Mouse (Mus musculus) hindlimb bud, embryonic 11.5 days (tissue): ENCODE results near the gene Nr3c2.

Experiments
- DNase-seq: peaks from one replicate; pipeline ENCODE4 v3.0.0-alpha.2; 2012; ENCODE audit warnings: low read depth, low spot score; ENCODE audit errors: extremely low spot score

Gene Nr3c2

DNA sequence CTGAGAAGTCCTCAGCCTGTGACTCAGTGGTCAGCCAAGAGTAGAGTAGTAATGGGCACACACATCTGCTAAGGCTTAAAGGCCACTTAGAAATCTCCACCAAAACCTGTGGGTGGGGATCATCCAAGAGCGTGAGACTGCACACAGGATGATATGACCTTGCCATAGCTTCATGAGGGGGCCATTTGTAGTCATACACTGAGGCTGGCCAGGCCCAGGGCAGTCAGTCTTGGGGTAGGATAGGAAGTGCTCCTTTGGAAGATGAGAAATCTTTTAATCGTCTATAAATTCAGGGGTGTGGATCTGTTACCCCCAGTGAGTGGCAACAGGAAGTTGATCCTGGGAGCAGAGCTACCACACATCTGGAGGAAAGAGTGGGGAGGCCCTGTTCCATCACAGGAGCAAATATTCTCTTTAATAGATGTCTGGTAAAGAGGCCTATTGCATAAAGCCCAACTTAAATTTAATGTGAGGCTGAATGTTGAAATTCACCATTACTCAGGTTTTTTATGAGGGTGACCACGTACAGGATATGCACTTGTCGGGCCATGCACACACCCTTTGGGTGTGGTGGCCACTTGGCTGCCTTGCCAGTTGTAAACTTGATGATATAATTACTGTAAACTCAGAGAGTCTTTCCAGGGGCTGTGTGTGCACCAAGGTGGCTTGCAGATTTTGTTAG lies 270.7 kb downstream of the Nr3c2 start:
- DNase-seq, result no peak

GRCm38 (mm10) chr8:77170439-77170759 lies 271.2 kb downstream of the Nr3c2 start:
- DNase-seq, result no peak

- no peak for DNase-seq
These were observed 273.9 kb downstream of the Nr3c2 start for GRCm38 (mm10) chr8:77173075-77173657.

DNA sequence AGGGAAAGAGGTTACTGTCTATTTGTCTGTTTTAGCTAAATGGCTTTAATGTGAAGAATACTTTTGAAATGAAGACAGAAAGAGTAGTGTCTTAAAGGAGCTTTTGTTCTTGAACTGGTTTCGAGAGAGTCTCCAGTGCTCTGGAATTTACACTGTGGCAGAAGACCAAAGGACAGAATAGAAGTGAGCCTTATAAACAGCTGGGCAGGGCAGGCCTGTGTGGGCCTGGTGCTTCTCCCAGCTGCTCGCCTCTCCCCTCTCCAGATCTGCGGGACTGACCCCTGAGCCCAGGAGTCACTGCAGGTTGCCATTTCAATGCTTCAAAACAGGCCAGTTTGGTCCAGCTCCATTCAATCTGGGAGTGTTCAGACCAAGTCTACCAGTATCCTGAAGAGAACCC lies 274.5 kb downstream of the Nr3c2 start:
- DNase-seq, result no peak

GRCm38 (mm10) chr8:77175471-77175870 lies 276.2 kb downstream of the Nr3c2 start:
- no peak for DNase-seq

DNA sequence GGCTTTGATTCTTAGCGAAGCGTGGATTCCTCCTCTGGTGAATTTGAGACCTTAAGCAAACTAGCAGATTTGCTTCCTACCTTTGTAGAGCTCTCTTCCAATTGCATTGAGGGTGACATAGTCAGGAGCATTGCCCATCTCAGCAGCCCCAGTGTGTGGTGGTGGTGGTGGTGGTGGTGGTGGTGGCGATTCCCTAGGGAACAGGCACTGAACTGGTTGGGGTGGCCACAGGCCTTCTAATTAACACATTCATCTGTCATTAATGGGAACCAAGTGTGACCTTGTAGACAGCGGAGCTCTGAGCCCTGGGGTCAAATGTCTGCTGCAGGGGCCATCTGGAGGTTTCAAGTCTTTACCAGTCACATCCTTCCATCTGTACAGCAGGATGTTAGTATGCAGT lies 277.1 kb downstream of the Nr3c2 start:
- no peak for DNase-seq

GRCm38 (mm10) chr8:77185816-77186215 lies 286.6 kb downstream of the Nr3c2 start:
- no peak for DNase-seq

- no peak for DNase-seq
These were observed 287.8 kb downstream of the Nr3c2 start for GRCm38 (mm10) chr8:77186914-77187536.

GRCm38 (mm10) chr8:77187748-77188147 lies 288.5 kb downstream of the Nr3c2 start:
- no peak for DNase-seq

DNA sequence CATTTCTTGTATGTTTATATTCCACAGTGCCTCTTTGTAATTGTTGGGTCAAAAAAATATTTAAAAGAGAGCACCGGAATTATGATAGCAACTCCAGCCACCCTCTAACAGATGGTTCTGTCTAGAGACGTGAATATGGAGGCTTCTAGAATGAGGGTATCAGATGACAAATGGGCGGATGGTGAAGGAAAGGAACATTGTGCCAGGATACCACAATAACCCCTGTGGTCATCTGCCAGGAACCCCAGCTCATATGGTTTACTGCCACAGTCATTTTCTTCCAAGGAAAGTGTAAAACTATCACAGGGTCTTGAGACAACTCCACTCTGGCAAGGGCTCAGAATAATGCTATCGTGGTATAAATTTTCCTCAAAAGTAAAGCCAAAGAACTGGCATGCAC lies 289.1 kb downstream of the Nr3c2 start:
- DNase-seq, result no peak

DNA sequence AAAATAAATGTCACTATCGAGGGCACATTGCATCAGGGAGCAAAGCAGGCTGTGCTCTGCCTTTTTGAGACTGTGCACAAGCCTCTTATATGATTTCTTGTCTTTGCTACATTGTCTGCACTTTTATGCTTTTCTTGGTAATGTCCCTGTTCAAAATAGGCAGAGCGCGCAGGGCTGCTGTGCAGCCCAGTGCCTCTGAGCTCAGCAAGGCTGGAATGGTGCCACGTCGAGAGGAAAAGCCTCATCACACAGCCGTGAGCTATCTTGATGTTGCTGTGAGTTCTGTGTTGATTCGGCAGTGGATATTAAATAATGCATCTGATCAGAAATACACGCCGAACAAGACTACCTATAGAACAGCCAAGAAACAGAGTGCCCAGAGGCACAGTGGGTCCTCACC lies 290.1 kb downstream of the Nr3c2 start:
- DNase-seq, result no peak

- DNase-seq, result no peak
These were observed 291.2 kb downstream of the Nr3c2 start for GRCm38 (mm10) chr8:77190393-77190792.

DNA sequence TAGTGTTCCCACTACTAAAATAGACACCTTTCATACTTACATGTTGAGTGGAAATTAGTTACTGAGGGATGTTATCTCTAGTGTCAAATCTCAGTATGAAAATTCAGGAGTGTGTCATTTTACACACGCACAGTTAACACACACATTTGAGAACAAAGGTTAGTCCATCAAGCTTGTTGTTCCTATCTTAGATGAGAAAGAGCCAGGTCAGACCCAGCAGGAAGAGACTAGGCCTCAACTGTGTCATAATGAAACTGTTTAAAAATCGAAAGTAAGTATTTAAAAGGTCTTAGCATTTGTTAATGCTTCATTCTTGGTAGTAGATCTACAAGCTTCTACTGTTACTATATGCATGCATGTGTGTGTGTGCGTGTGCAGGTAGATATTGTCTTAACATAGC lies 310.1 kb downstream of the Nr3c2 start:
- DNase-seq, result no peak

DNA sequence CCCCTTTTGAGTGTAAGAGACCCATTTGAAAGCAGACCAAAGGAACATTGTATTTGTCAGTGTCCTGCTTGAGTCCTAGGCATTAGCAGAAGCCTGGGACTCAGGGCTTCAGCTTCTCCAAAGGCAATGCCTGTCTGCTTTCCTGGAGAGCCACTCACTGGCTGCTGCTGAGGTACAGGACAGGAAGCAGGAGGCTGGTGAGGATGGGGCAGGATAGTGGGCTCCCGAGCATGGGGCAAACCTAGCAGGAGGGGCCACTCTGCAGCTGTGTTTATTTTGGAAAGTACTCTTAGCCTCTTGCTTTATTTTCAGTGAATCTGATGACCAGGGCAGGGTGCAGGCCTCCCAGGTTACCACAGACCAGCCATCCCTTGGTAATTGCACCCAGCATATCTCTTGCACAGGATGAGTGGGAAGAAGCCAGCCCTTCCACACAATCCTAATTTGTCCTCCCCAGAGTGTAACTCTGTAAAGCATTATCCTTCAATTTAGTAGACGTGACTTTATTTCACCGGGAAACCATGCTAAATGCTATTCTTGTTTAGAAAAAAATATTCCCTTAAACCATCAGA lies 314.7 kb downstream of the Nr3c2 start:
- no peak for DNase-seq

- no peak for DNase-seq
These were observed 315.4 kb downstream of the Nr3c2 start for GRCm38 (mm10) chr8:77214665-77215064.

GRCm38 (mm10) chr8:77215191-77215590 lies 315.9 kb downstream of the Nr3c2 start:
- DNase-seq, result no peak

- no peak for DNase-seq
These were observed 323.9 kb downstream of the Nr3c2 start for GRCm38 (mm10) chr8:77223123-77223522.

DNA sequence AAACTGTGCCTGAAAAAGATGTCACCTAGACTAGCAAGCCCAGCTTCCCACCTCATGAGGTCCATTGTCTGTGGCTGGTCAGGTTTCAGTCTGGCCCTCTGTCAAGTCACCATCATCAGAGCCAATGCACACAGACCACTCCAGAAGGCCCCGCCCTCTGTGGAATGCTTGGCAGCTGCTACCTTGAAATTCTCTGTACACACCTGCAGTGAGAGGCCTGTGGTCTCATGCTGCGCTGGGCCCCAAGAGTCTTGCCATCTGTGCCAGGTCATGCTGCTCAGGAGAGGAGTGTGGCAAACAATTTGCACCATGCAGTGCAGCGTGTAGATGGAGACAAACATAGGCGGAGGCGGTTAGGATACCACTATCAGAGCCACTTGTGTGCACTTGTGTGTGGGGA lies 328.5 kb downstream of the Nr3c2 start:
- DNase-seq, result no peak

- DNase-seq, result no peak
These were observed 329.4 kb downstream of the Nr3c2 start for GRCm38 (mm10) chr8:77228688-77229087.

DNA sequence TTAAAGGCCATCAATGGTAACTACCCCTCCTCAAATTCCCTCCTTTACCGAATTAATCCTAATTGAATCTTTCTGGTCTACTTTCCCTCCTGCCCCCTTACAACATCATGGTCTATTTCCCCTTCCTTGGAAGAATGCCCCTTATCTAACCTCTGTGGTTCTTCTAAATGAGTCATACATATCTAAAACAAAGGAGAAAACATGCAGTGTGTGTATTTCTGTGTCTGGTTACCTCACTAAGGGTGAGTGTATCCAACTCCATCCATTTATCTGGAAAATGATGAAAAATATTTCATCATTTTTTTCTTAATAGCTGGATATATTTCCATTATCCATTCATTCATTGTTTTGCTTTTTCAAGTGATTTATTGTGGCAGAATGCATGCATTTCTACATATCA lies 332.0 kb downstream of the Nr3c2 start:
- DNase-seq, result no peak

DNA sequence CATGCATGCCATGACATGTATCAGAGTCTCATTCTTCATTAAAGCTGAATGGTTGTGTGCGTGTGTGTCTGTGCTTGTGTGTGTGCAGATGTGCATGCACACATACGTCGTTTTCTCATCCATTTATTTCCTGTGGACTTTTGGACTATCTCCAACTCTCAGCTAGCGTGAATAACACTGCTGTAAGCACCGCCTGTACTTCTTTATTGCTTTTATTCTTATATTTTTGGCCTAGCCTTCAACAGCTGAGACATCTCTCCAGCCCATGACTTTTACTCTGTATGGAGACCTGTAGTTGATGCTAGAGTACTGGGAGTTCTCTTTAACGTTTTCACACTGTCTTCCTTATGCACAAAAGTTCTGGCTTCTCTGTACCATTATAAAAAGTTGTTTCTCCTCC lies 332.6 kb downstream of the Nr3c2 start:
- DNase-seq, result no peak

DNA sequence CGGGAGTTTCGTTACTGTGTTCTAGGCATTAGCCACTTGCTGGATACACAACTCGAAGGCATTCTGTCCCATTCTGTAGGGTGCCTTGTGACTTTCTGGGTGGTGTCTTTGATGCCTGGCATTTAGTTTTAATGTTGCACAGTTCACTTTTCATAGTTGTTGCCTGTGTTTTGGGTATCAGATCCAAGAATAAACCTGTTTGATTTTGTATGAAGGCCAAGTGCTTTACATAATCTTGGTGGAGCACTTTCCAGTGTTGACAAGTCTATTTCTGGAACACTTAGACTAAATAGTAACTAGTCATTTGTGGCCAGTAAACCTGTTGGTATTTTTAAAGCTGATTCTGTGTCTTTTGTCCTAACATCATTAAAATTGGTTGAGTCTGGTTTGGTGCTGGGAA lies 333.2 kb downstream of the Nr3c2 start:
- DNase-seq, result no peak
